Mouse (Mus musculus) erythroid progenitor cell, adult 5-6 weeks (primary cell): ENCODE results near the gene 1810046K07Rik. TPM values are rescaled to one million over a fixed set of nuclear protein-coding genes. Genes with fewer than 3 reads are reported as not detected.

Experiments used
- total RNA-seq, 2 experiments: library from RNA; stranded (forward) in 1 of 2; stranded (reverse) in 1 of 2; fragments of 150-400 nt in 1 of 2; fragments of 186-747, 209-891 nt in 1 of 2; gene quantifications; 2 replicates each; pipeline versions ENCODE4 v1.2.3 to v1.2.4; 2015 to 2017; ENCODE audit warnings: low replicate concordance in 2 of 2

Gene 1810046K07Rik
- total RNA-seq, 2 experiments from 2014 or later, result not detected

Other genes with a start within 250 kb of the 1810046K07Rik start
- not detected in 2 replicates for gene 4833427G06Rik, start 226.8 kb downstream of the 1810046K07Rik start, total RNA-seq (2015; ENCODE audit: low replicate concordance)
- not detected in 2 replicates for gene 4833427G06Rik, start 226.8 kb downstream of the 1810046K07Rik start, total RNA-seq (2017; ENCODE audit: low replicate concordance)
- gene Gm32742, start 163.4 kb downstream of the 1810046K07Rik start, total RNA-seq (2015; ENCODE audit: low replicate concordance), result not detected in 2 replicates
- gene Gm32742, start 163.4 kb downstream of the 1810046K07Rik start, total RNA-seq (2017; ENCODE audit: low replicate concordance), result not detected in 2 replicates
- gene Pou2af1, start 115.2 kb downstream of the 1810046K07Rik start, total RNA-seq (2015; ENCODE audit: low replicate concordance), result 21.6 and 52.4 TPM in 2 replicates
- gene Pou2af1, start 115.2 kb downstream of the 1810046K07Rik start, total RNA-seq (2017; ENCODE audit: low replicate concordance), result 13.1 and 18.0 TPM in 2 replicates
- gene Colca2, start 50.3 kb downstream of the 1810046K07Rik start, total RNA-seq (2015; ENCODE audit: low replicate concordance), result not detected in 2 replicates
- not detected in 2 replicates for gene Colca2, start 50.3 kb downstream of the 1810046K07Rik start, total RNA-seq (2017; ENCODE audit: low replicate concordance)